Mouse (Mus musculus) lung, postnatal 36 days (tissue): ENCODE measurements around the gene Slc38a11.

Source experiments
- DNase-seq: peaks from one replicate; pipeline ENCODE4 v3.0.0; 2022; ENCODE audit warnings: mixed read lengths

The Slc38a11 gene

GRCm38 (mm10) chr2:65363828-65364497, at the start of gene Slc38a11:
Slc38a11 (minus strand) TSS chr2:65364034.
- DNase-seq: no peak

- DNase-seq: no peak
These were observed 43.3 kb upstream of the Slc38a11 start for GRCm38 (mm10) chr2:65407110-65407509.

- no peak for DNase-seq
These were observed 41.6 kb upstream of the Slc38a11 start for GRCm38 (mm10) chr2:65405407-65405806.

- no peak for DNase-seq
These were observed 38.2 kb upstream of the Slc38a11 start for GRCm38 (mm10) chr2:65402001-65402400.

DNA sequence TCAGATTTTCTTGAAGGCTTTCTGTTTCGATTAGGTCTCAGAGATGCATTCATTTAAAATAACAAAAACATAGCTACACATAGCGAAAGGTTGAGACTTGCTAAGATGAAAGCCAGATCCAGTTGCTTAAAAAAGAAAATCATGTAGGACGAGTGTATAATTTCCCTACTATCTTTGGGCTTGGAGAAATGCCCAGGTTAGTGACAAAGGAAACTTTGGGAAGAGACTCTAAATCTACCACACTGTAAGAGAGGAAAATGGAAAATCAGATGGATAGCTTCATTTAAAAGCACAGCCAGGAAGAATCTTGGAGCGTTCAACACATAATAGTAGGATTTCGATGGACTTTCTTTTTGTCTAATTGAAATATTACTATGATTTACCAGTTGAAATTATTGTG, 36.1 kb upstream of the Slc38a11 start:
- DNase-seq: no peak

DNA sequence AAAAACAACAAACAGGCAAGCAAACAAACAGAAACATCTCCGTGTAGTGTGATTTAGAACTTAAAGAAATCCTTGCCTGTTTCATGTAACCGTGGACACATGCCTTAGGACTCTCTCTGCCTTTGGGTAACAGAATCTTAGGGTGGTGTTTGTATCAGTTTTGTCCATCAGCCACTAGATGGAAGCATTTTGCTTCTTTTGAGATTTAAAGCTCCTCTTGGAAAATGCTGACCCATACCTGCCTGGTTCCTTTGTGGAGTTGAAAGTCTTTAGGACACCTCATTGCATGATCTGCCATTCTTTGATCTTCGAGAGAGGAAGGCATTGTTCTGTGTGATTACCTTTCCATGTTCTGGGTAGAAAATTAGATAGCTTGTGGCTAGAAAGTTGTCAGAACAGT, 32.3 kb upstream of the Slc38a11 start:
- peak; percentile 33 for DNase-seq

- no peak for DNase-seq
These were observed 29.2 kb upstream of the Slc38a11 start for GRCm38 (mm10) chr2:65393061-65393460.

DNA sequence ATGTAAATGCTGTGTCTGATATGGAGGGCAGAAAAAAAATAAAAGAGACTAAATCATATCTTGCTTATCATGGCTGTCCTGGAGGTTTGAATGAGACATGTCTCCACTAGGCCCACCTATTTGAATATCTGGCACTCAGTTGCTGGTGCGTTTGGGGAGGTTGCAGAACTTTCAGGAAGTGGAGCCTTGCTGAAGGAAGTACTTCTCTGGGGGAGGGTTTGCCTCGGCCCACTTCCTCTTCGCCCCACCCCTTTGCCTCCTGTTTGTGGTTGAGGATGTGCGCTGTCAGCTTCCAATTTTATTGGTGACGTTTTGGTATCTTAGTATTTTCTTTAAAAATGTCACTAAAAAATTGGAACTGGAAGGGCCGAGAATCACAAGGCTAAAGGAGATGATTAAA, 27.5 kb upstream of the Slc38a11 start:
- DNase-seq: peak; percentile 8

- no peak for DNase-seq
These were observed 21.0 kb upstream of the Slc38a11 start for GRCm38 (mm10) chr2:65384815-65385214.

DNA sequence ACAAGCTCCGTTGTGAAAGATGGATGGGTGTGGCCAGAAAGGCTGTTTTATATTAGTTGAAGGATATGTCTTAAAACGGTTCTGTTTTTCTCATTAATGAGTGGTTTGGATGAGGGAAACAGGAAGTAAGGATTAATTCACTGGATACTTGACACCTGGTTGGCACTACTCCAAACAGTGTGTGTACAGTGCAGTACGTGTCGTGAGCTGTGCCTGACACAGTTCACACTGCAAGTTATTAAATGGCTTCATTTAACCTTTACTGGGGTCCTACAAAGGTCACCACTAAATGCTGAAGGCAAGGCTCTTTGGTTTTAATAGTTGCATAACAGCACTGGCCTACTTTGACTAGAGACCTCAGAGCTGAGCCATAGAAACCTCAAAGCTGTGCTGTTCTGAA, 18.7 kb upstream of the Slc38a11 start:
- DNase-seq: peak; percentile 12

DNA sequence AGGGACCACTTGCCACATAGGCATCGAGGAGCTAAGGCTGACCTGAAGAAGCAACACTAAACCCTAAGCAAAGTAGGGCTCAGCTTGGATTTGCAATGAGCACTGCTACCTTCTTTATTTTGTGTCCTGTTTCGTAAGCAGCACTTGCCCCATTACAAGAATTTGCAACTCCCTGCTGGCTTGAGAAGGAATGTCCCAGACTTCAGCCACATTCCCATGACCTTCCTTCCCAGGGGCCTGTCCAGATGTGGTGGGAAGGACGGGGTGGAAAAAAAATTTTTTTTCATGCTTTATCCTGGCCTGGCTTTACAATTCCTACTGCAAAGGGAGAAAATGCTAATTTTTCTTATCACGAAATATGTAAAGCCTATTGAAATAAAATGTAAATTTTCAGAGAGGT, 14.6 kb upstream of the Slc38a11 start:
- DNase-seq: no peak

GRCm38 (mm10) chr2:65374410-65374809, 10.6 kb upstream of the Slc38a11 start:
- no peak for DNase-seq

DNA sequence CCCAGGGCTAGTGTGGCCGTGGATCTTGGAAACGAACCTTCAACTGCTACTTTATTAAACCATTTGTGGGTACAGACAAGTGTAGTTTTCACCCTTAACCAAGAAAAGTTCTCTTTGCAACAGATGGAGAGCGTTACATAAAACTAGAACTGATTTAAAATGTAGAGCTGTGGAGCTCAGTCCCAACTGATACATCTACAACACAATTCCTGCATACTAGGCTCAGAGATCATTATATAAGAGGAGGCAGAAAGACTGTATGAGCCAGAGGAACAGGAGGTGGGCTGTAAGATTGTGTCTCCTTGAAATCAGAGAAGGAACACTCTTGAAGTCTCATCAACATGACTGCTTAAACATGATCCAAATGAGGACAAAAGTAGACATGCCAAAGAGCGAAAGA, 9.2 kb upstream of the Slc38a11 start:
- no peak for DNase-seq

DNA sequence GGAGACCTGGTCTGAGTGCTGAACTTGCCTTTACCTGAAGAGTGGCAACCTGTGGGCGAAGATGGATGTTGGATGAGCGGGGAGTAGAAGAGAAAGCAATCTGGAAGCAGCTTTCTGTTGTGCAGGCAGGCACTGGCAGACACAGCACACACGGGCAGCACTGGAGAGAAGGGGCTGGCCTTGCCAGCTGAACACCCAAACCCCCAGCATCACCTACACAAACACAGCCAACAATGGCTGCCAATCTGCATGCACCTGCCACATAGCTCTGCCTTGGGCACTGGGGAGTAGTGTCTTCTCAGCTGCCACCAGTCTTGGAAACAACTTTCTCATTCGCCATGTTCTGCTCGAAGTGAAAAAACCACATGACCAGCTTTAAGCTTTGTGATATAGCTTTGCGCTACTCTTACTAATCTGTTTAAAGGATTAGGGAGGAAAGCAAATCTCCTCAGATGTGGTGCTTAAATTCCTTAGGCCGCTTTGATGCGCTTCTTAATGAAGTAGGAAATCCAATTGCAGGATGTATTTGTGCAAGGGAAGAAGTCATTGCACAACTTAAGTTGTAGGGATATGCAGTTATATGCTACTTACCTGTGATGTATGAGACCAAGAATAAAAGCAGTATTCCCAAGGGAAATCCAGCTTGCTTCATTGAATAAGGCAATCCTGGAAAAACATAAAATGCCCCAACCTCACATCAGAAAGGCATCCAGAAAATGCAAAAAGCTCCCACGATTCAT, 2.9 kb downstream of the Slc38a11 start:
- no peak for DNase-seq

GRCm38 (mm10) chr2:65347367-65347766, 16.5 kb downstream of the Slc38a11 start:
- DNase-seq: no peak

DNA sequence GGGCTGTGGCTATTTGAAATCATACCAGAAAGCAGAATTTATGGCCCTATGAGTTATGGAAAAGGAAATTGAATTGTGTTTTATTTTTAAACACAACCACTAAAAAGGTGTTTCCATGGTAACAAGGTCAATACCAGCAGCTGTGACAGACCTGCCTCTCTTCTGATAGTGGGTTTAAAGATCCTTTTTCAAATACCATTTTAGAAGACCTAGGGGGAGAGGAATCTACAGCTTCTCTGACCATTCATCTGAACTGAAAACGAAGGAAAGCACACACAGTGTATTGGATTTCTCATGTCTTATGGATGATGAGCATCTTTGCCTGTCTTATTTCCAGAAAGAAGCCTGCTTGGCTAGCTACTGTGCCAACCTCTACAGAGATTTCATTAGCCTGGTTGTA, 16.9 kb downstream of the Slc38a11 start:
- no peak for DNase-seq

- no peak for DNase-seq
These were observed 17.8 kb downstream of the Slc38a11 start for GRCm38 (mm10) chr2:65346037-65346436.

DNA sequence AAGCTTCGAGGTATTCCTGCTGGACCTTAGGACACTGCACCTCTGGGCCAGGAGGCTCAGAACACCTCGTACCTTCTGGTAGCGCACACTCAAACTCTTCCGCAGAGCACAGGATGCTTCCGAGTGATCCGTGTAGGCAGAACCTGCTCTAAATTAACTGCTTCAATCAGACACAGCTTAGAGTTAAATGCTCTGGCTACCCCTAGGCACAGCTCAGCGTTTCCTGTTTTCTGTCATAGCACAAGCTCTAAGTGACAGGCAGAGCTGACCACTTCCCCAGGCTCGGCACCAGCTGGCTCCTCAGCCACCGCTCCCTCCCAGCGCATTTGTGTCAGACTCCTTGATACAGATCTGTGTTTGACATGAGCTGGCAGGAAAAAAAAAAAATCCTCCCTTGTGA, 21.8 kb downstream of the Slc38a11 start:
- peak; percentile 38 for DNase-seq

GRCm38 (mm10) chr2:65340839-65341238, 23.0 kb downstream of the Slc38a11 start:
- no peak for DNase-seq

DNA sequence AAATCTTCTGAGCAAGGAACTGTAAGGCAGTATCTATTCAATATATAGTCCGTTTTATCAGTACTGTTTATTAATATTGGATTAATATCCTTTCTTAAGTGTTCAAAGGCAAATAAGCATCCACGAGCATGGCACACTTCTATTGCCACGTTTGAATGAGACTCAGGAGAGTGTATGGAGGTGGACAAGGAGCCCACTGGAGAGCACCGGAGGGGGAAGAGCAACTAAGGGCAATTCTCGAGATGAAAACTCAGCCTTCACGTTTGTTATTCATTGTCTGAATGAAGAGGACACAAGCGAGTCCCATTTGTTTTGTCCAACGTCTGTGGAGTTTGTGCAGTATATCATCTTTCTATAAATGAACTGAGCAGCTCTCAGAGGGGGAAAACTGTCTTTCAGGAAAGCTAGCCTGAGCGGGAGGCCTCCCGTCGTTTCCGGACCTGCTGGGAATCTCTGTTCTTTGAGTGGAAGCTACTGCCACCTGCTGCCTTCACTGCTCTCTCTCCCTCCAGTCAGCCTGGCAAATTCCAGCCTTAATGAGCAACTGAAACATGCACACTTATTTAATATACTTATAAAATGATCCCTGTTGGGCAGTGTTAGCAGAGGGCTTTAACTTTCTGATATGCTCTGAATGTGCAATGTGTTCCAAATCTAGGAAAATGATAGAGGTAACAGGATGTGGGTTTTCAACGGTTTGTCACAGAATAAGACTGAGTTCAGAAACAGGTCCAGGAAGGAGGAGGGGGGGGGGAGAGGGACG, 26.3 kb downstream of the Slc38a11 start:
- DNase-seq: peak; percentile 53

DNA sequence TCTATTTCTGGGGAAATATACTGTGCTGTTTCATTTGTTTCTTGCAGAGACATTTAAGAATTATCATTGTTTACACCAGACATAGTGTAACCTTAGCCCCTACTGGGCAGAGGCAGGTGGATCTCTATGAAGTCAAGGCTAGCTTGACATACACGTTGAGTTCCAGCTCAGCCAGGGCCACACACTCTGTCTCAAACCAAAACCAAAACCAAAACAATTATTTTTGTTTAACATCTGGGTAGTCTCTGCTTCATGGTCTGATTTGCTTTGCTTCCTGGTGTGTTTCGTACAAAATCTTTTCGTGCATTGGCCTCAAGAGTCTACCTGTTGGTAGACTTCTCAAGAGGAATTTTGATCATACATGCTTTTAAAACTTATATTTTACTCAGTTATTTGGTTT, 27.2 kb downstream of the Slc38a11 start:
- DNase-seq: no peak

DNA sequence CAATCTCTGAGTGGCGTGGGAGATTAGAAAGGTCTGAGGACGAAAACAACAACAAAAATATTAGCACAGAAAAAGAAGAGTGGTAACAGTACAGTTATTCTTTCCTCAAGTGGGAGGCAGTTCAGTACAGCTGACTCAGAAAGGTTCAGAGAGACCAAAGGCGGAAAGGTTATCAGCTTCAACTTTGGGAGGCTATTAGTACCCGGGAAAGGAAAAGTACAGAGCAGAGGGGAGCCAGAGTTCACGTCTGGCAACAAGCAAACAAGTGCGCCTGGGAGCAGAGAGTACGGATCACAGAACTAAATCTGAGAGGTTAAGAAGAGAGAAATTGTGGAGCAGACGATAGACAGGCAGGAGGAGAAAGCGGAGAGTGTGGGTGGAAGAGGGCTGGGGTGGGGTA, 29.7 kb downstream of the Slc38a11 start:
- no peak for DNase-seq

DNA sequence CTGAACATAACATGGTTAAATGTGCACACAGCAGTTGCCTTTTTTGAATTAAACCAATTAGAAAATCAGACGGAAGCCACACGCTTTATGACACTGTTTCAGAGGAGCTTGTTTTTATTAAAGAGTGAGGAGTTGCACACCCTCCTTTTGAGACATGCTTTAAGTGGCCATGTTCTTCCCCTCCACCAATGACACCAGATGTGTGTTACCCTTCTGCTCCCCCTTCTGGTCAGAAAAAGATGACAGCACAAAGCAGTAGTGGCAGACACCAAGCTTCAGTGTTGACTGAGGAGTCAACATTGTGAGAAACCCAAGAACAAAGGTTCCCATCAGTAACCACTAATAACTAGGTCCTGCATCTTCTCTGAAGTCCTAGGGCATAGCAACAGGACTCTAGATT, 32.5 kb downstream of the Slc38a11 start:
- DNase-seq: peak; percentile 87
